Mouse (Mus musculus) left cerebral cortex, postnatal 14 days (tissue): ENCODE data around the gene Cfdp1. TPM values are rescaled to one million over a fixed set of nuclear protein-coding genes. Genes with fewer than 3 reads are reported as not detected.

Source experiments
- DNase-seq, 2 experiments: peaks; one replicate each; pipeline ENCODE4 v3.0.0; 2021 to 2022; ENCODE audit warnings: low spot score in 2 of 2, mixed read lengths in 1 of 2
- intact Hi-C: fragments of 180-260 bp; cut with DNase I; formaldehyde crosslinking; loops from one replicate; pipeline ENCODE4 v1.15.1; 2025
- total RNA-seq, 2 experiments: library from RNA; stranded (reverse); gene quantifications; 2 replicates each; pipeline ENCODE4 v1.2.3; 2021

Gene Cfdp1
- total RNA-seq, 2 experiments from 2014 or later, result 79.4 to 83.6 TPM

- DNase-seq, result peak; percentile 66 to 78
- intact Hi-C loops, result no loop called here
These were observed 108.3 kb downstream of the Cfdp1 start for GRCm38 (mm10) chr8:111745591-111746418.

GRCm38 (mm10) chr8:111745086-111745485, 109.0 kb downstream of the Cfdp1 start:
- no peak for DNase-seq
- intact Hi-C loops, result no loop called here

- intact Hi-C loops, result no loop called here
- DNase-seq, result peak in 1 of 2 experiments; percentile 78
These were observed 110.0 kb downstream of the Cfdp1 start, which contains the start of gene Bcar1 for GRCm38 (mm10) chr8:111743792-111744696. Gene Bcar1, minus strand, starts transcription at chr8:111743809.

GRCm38 (mm10) chr8:111743101-111743791, 110.8 kb downstream of the Cfdp1 start:
- DNase-seq, result no peak
- intact Hi-C loops, result no loop called here

GRCm38 (mm10) chr8:111742261-111743037, 111.6 kb downstream of the Cfdp1 start:
- peak; percentile 55 to 56 for DNase-seq
- intact Hi-C loops, result no loop called here

GRCm38 (mm10) chr8:111741556-111741955, 112.5 kb downstream of the Cfdp1 start:
- DNase-seq, result no peak

GRCm38 (mm10) chr8:111740994-111741393, 113.1 kb downstream of the Cfdp1 start:
- intact Hi-C loops, result no loop called here
- DNase-seq, result no peak

More at GRCm38 (mm10) chr8:111741556-111741955, 112.5 kb downstream of the Cfdp1 start:
- intact Hi-C loops, result no loop called here

GRCm38 (mm10) chr8:111740301-111740711, 113.8 kb downstream of the Cfdp1 start:
- intact Hi-C loops, result no loop called here
- no peak for DNase-seq

- intact Hi-C loops, result no loop called here
- no peak for DNase-seq
These were observed 114.5 kb downstream of the Cfdp1 start for GRCm38 (mm10) chr8:111739604-111740003.

GRCm38 (mm10) chr8:111738867-111739266, 115.2 kb downstream of the Cfdp1 start:
- intact Hi-C loops, result no loop called here
- no peak for DNase-seq

- DNase-seq, result peak in 1 of 2 experiments; percentile 57
- intact Hi-C loops, result no loop called here
These were observed 117.8 kb downstream of the Cfdp1 start for GRCm38 (mm10) chr8:111736321-111736720.

GRCm38 (mm10) chr8:111735791-111736190, 118.3 kb downstream of the Cfdp1 start:
- peak in 1 of 2 experiments; percentile 9 for DNase-seq
- intact Hi-C loops, result no loop called here

GRCm38 (mm10) chr8:111735335-111735761, 118.7 kb downstream of the Cfdp1 start:
- intact Hi-C loops, result no loop called here
- no peak for DNase-seq

GRCm38 (mm10) chr8:111734244-111734960, 119.7 kb downstream of the Cfdp1 start:
- intact Hi-C loops, result no loop called here
- no peak for DNase-seq

- peak in 1 of 2 experiments; percentile 10 for DNase-seq
- intact Hi-C loops, result no loop called here
These were observed 120.4 kb downstream of the Cfdp1 start for GRCm38 (mm10) chr8:111733581-111734243.

- intact Hi-C loops, result no loop called here
- peak in 1 of 2 experiments; percentile 5 for DNase-seq
These were observed 121.5 kb downstream of the Cfdp1 start for GRCm38 (mm10) chr8:111732406-111733085.

- intact Hi-C loops, result no loop called here
- peak; percentile 95 to 96 for DNase-seq
These were observed 122.1 kb downstream of the Cfdp1 start for GRCm38 (mm10) chr8:111732004-111732403.
